Mouse (Mus musculus): Measurements from ENCODE around the gene Kcne1.
A peak's percentile ranks its signal among the peaks of the same experiment; 100 is the strongest.

The Kcne1 gene

GRCm38 (mm10) chr16:92357023-92357422, 2.2 kb downstream of the Kcne1 start:
- DNase-seq (ENCODE audit: low spot score in 2 of 2), result no peak

GRCm38 (mm10) chr16:92355982-92356381, 3.3 kb downstream of the Kcne1 start:
- no peak for DNase-seq (ENCODE audit: low spot score in 2 of 2)

- no peak for DNase-seq (ENCODE audit: low spot score in 2 of 2)
Measured at GRCm38 (mm10) chr16:92355366-92355765, 3.9 kb downstream of the Kcne1 start.

- DNase-seq (ENCODE audit: low spot score in 2 of 2), result no peak
Measured at GRCm38 (mm10) chr16:92353897-92354296, 5.4 kb downstream of the Kcne1 start.

GRCm38 (mm10) chr16:92353295-92353694, 6.0 kb downstream of the Kcne1 start:
- DNase-seq (ENCODE audit: low spot score in 2 of 2), result no peak

GRCm38 (mm10) chr16:92348941-92349340, 10.3 kb downstream of the Kcne1 start:
- DNase-seq (ENCODE audit: low spot score in 2 of 2), result peak; percentile 44 to 47

- no peak for DNase-seq (ENCODE audit: low spot score in 2 of 2)
Measured at GRCm38 (mm10) chr16:92346297-92346916, 12.9 kb downstream of the Kcne1 start.

GRCm38 (mm10) chr16:92345177-92345576, 14.1 kb downstream of the Kcne1 start:
- no peak for DNase-seq (ENCODE audit: low spot score in 2 of 2)

GRCm38 (mm10) chr16:92340612-92341511, 18.4 kb downstream of the Kcne1 start:
- DNase-seq (ENCODE audit: low spot score in 2 of 2), result peak; percentile 57 to 69

GRCm38 (mm10) chr16:92336280-92336679, 23.0 kb downstream of the Kcne1 start:
- DNase-seq (ENCODE audit: low spot score in 2 of 2), result peak; percentile 69 to 75

GRCm38 (mm10) chr16:92334600-92334999, 24.7 kb downstream of the Kcne1 start:
- no peak for DNase-seq (ENCODE audit: low spot score in 2 of 2)

- no peak for DNase-seq (ENCODE audit: low spot score in 2 of 2)
Measured at GRCm38 (mm10) chr16:92330966-92331365, 28.3 kb downstream of the Kcne1 start.

- no peak for DNase-seq (ENCODE audit: low spot score in 2 of 2)
Measured at GRCm38 (mm10) chr16:92327911-92328310, 31.4 kb downstream of the Kcne1 start.

GRCm38 (mm10) chr16:92325062-92325406, 34.2 kb downstream of the Kcne1 start:
- no peak for DNase-seq (ENCODE audit: low spot score in 2 of 2)

GRCm38 (mm10) chr16:92324309-92325061, 34.8 kb downstream of the Kcne1 start:
- DNase-seq (ENCODE audit: low spot score in 2 of 2), result no peak

GRCm38 (mm10) chr16:92321341-92321740, 37.9 kb downstream of the Kcne1 start, which contains the start of gene Fam243:
Gene Fam243 (minus strand): TSS chr16:92321441.
- DNase-seq (ENCODE audit: low spot score in 2 of 2), result no peak

- no peak for DNase-seq (ENCODE audit: low spot score in 2 of 2)
Measured at GRCm38 (mm10) chr16:92320361-92320760, 38.9 kb downstream of the Kcne1 start.

- peak in 1 of 2 experiments; percentile 42 for DNase-seq (ENCODE audit: low spot score in 2 of 2)
Measured at GRCm38 (mm10) chr16:92319353-92320109, 39.7 kb downstream of the Kcne1 start.

GRCm38 (mm10) chr16:92316049-92316738, 43.1 kb downstream of the Kcne1 start:
- no peak for DNase-seq (ENCODE audit: low spot score in 2 of 2)

GRCm38 (mm10) chr16:92313953-92314741, 45.1 kb downstream of the Kcne1 start:
- peak in 1 of 2 experiments; percentile 19 for DNase-seq (ENCODE audit: low spot score in 2 of 2)
